14 mouse cellular contexts compared by ENCODE assay signal in the genomic region with DNA sequence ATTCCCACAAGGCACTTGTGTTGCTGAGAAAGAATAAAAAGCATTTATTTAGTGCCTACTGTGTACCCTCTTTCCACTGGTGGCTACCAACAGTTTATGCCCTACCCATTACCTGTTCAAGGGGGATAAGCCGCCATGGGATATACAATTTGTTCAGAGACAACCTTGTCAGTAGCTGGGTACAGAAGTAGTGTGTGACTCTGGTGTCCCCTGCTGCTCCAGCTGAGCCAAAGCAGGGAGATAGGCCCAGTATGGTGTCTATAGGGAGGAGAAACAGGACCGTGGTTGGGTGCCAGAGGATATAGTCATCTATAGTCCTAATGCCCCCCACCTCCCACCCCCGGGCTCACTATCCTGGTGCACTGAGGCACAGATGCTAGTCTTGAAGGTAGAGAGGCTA.
DNase-seq lines count a peak whose midpoint lies in the region; ATAC-seq and TF ChIP-seq lines count a peak whose summit lies in the region.
"Had no signal": no experiment of that assay in that cellular context is flagged by ENCODE, and none has a peak within 500 bp of the region (broad histone marks: within the 10 kb centered on the region; RNA-seq: fewer than 3 reads in every experiment).

No protein-coding gene starts in this region.

- H3K79me2 ChIP-seq in CH12.LX (replicated peaks; ENCODE audit: control insufficient read depth, extremely low read depth, insufficient read depth, poor library complexity, severe bottlenecking), result no peaks in the 10 kb centered on the region

- ATAC-seq in hindbrain, embryonic 13.5 days (ENCODE audit: low FRiP score), result no peak
- ATAC-seq: intestine, embryonic 16.5 days had no signal

- dilution Hi-C loops in CH12.LX (cut with MboI; ENCODE audit: extremely low pct_ligation_motif_present, extremely low pct_unique_long_range_greater_than_20kb, low sequenced_read_pairs), result no loop called here

- no peak for TF ChIP-seq EP300 in CH12.LX (IDR thresholded peaks at IDR 0.05; ENCODE audit: low read length)

- no peaks in the 10 kb centered on the region for H3K36me3 ChIP-seq in hindbrain, embryonic 10.5 days
- H3K36me3 ChIP-seq in hindbrain, embryonic 13.5 days, result no peaks in the 10 kb centered on the region
- H3K36me3 ChIP-seq in CH12.LX (replicated peaks in 1 of 2; ENCODE audit: control insufficient read depth in 1 of 2, insufficient read depth in 1 of 2, low read length in 1 of 2), result no peaks in the 10 kb centered on the region
- H3K36me3 ChIP-seq: lung, embryonic 15.5 days had no signal

- H3K27me3 ChIP-seq in hindbrain, embryonic 10.5 days (ENCODE audit: insufficient read depth, poor library complexity, severe bottlenecking), result no peaks in the 10 kb centered on the region
- 0 out of 2 replicates have a peak, but pooled peaks cover 3% of the 10 kb centered on the region for H3K27me3 ChIP-seq in hindbrain, embryonic 13.5 days
- H3K27me3 ChIP-seq in CH12.LX (replicated peaks), result peaks cover 54% of the 10 kb centered on the region
- H3K27me3 ChIP-seq: lung, embryonic 15.5 days had no signal

- in situ Hi-C loops in CH12.LX (cut with MboI; ENCODE audit: low pct_ligation_motif_present, low pct_unique_long_range_greater_than_20kb, low sequenced_read_pairs), result no loop called here

- peak; percentile 60; the same call in 1 of the 2 replicates for TF ChIP-seq CTCF in lung, adult 2 months (IDR thresholded peaks at IDR 0.05; ENCODE audit: insufficient read depth, low read length)
- TF ChIP-seq CTCF in CH12.LX (conservative IDR thresholded peaks at IDR 0.05 in 1 of 2, IDR thresholded peaks at IDR 0.05 in 1 of 2; ENCODE audit: low read depth in 2 of 2, low read length in 2 of 2), result peak in 1 of 2 experiments; percentile 67; a peak in 2 of 4 replicates
- TF ChIP-seq CTCF in embryonic fibroblast, embryonic 13.5 days (IDR thresholded peaks at IDR 0.05; ENCODE audit: borderline replicate concordance, insufficient read depth, low read length), result peak; percentile 55; the same call in 1 of the 2 replicates

- H3K9me3 ChIP-seq in hindbrain, embryonic 10.5 days, result no peaks in the 10 kb centered on the region
- H3K9me3 ChIP-seq in hindbrain, embryonic 13.5 days, result no peaks in the 10 kb centered on the region
- H3K9me3 ChIP-seq in CH12.LX (replicated peaks; ENCODE audit: low read length), result peaks cover 3% of the 10 kb centered on the region
- H3K9me3 ChIP-seq: lung, embryonic 15.5 days had no signal

- no peak for TF ChIP-seq POLR2A in lung, adult 2 months (IDR thresholded peaks at IDR 0.05; ENCODE audit: borderline replicate concordance, extremely low read depth, low read depth, low read length)
- no peak for TF ChIP-seq POLR2A in CH12.LX (IDR thresholded peaks at IDR 0.05; ENCODE audit: low read depth, low read length)
- no peak for TF ChIP-seq POLR2A in embryonic fibroblast, embryonic 13.5 days (IDR thresholded peaks at IDR 0.05; ENCODE audit: low read depth, low read length)

- H3K27ac ChIP-seq in hindbrain, embryonic 10.5 days, result 0 out of 2 replicates have a peak overlapping the region, but pooled peaks have one; percentile 23
- no peak overlapping the region for H3K27ac ChIP-seq in hindbrain, embryonic 13.5 days
- H3K27ac ChIP-seq in CH12.LX (ENCODE audit: insufficient read depth, low read depth), result no peak overlapping the region
- H3K27ac ChIP-seq in embryonic fibroblast, embryonic 13.5 days (ENCODE audit: insufficient read depth, low read length), result no peak overlapping the region
- H3K27ac ChIP-seq: lung, embryonic 15.5 days had no signal

- no peak overlapping the region for H3K9ac ChIP-seq in hindbrain, embryonic 13.5 days
- H3K9ac ChIP-seq in CH12.LX (ENCODE audit: insufficient read depth, low read depth), result no peak overlapping the region
- H3K9ac ChIP-seq: lung, embryonic 15.5 days had no signal

- TF ChIP-seq RAD21 in CH12.LX (IDR thresholded peaks at IDR 0.05; ENCODE audit: low read depth, low read length), result peak; percentile 67

- WGBS in hindbrain, embryonic 10.5 days, result 91% methylated on average over 3 of the region's 3 CpGs
- WGBS in hindbrain, embryonic 13.5 days, result 90% methylated on average over 3 of the region's 3 CpGs
- 71% methylated on average over 3 of the region's 3 CpGs for WGBS in lung, adult 2 months

- no peak for DNase-seq in hindbrain, embryonic 10.5 days (ENCODE audit: low spot score)
- no peak for DNase-seq in lung, adult 2 months
- DNase-seq in lung, postnatal 14 days, result no peak
- no peak for DNase-seq in CH12.LX (ENCODE audit: extremely low read depth)
- DNase-seq in cerebellum, adult 18-20 months, result no peak
- DNase-seq in right cerebral cortex, postnatal 10 days (ENCODE audit: low spot score in 2 of 2), result no peak
- DNase-seq: cerebellum, adult 9-10 months; heart, postnatal 14 days; retina, postnatal 1 day had no signal

- H3K4me2 ChIP-seq in hindbrain, embryonic 13.5 days, result no peak overlapping the region
- H3K4me2 ChIP-seq in CH12.LX (ENCODE audit: insufficient read depth, low read depth, poor library complexity, severe bottlenecking), result no peak overlapping the region
- H3K4me2 ChIP-seq: lung, embryonic 15.5 days; midbrain, embryonic 11.5 days had no signal

- H3K4me3 ChIP-seq in hindbrain, embryonic 10.5 days, result no peak overlapping the region
- no peak overlapping the region for H3K4me3 ChIP-seq in hindbrain, embryonic 13.5 days
- no peak overlapping the region for H3K4me3 ChIP-seq in lung, adult 2 months (replicated peaks; ENCODE audit: extremely low read depth, low read depth, low read length)
- H3K4me3 ChIP-seq in CH12.LX (replicated peaks in 1 of 3; ENCODE audit: low read depth in 2 of 3, low read length in 2 of 3, poor library complexity in 1 of 3), result no peak overlapping the region
- no peak overlapping the region for H3K4me3 ChIP-seq in embryonic fibroblast, embryonic 13.5 days (ENCODE audit: insufficient read depth, low read length)
- H3K4me3 ChIP-seq: lung, embryonic 15.5 days had no signal

- H3K4me1 ChIP-seq in hindbrain, embryonic 10.5 days (replicated peaks), result peaks cover 31% of the 10 kb centered on the region
- peaks cover 12% of the 10 kb centered on the region for H3K4me1 ChIP-seq in hindbrain, embryonic 13.5 days (replicated peaks)
- H3K4me1 ChIP-seq in lung, adult 2 months (ENCODE audit: control insufficient read depth, insufficient read depth, low read length), result no peaks in the 10 kb centered on the region
- no peaks in the 10 kb centered on the region for H3K4me1 ChIP-seq in CH12.LX (ENCODE audit: control insufficient read depth in 1 of 2, insufficient read depth in 2 of 2)
- no peaks in the 10 kb centered on the region for H3K4me1 ChIP-seq in embryonic fibroblast, embryonic 13.5 days (ENCODE audit: control insufficient read depth, insufficient read depth, low read length)
- H3K4me1 ChIP-seq: lung, embryonic 15.5 days had no signal

TF ChIP-seq in CH12.LX, 34 proteins besides CTCF, POLR2A, EP300 and RAD21:
- TF ChIP-seq SMC3 (IDR thresholded peaks at IDR 0.05; ENCODE audit: low read depth, low read length) (peak; percentile 62), ZKSCAN1 (IDR thresholded peaks at IDR 0.05; ENCODE audit: borderline replicate concordance, low read depth, low read length) (no peak), ZC3H11A (IDR thresholded peaks at IDR 0.05; ENCODE audit: low read depth, low read length) (peak; percentile 11; the same call in 1 of the 2 replicates)
